Mouse (Mus musculus) induced T-regulatory cell, adult 2 months (primary cell): ENCODE measurements around the gene Zfp292.
A peak's percentile ranks its signal among the peaks of the same experiment; 100 is the strongest.
"Not testable (repeated sequence)": the region's sequence is repeated elsewhere in the genome, so short reads cannot be mapped to it uniquely, and the experiment has no call there.

ENCODE experiments used
- DNase-seq: peaks from one replicate; pipeline ENCODE4 v3.0.0-alpha.2; 2012; ENCODE audit warnings: low read depth

Zfp292 gene

GRCm38 (mm10) chr4:34882818-34883217 is at the start of gene Zfp292:
TSS of gene Zfp292 (minus strand) at chr4:34882960.
- DNase-seq: peak; percentile 94

GRCm38 (mm10) chr4:34928386-34928785 is 45.6 kb upstream of the Zfp292 start:
- not testable (repeated sequence) for DNase-seq

GRCm38 (mm10) chr4:34922177-34922870 is 39.6 kb upstream of the Zfp292 start:
- peak; percentile 69 for DNase-seq

GRCm38 (mm10) chr4:34917400-34917799 is 34.6 kb upstream of the Zfp292 start:
- no peak for DNase-seq

GRCm38 (mm10) chr4:34912171-34912570 is 29.4 kb upstream of the Zfp292 start:
- DNase-seq: no peak

- no peak for DNase-seq
These were observed 28.6 kb upstream of the Zfp292 start for GRCm38 (mm10) chr4:34911401-34911800.

- no peak for DNase-seq
These were observed 25.4 kb upstream of the Zfp292 start for GRCm38 (mm10) chr4:34908127-34908526.

GRCm38 (mm10) chr4:34907026-34907425 is 24.3 kb upstream of the Zfp292 start:
- DNase-seq: no peak

- no peak for DNase-seq
These were observed 23.4 kb upstream of the Zfp292 start for GRCm38 (mm10) chr4:34906151-34906550.

- DNase-seq: peak; percentile 65
These were observed 22.6 kb upstream of the Zfp292 start for GRCm38 (mm10) chr4:34905396-34905795.

- DNase-seq: not testable (repeated sequence)
These were observed 18.8 kb upstream of the Zfp292 start for GRCm38 (mm10) chr4:34901582-34901981.

- no peak for DNase-seq
These were observed 18.4 kb upstream of the Zfp292 start for GRCm38 (mm10) chr4:34901166-34901565.

GRCm38 (mm10) chr4:34900155-34900554 is 17.4 kb upstream of the Zfp292 start:
- DNase-seq: no peak

- DNase-seq: no peak
These were observed 16.6 kb upstream of the Zfp292 start for GRCm38 (mm10) chr4:34899322-34899721.

GRCm38 (mm10) chr4:34898497-34898896 is 15.7 kb upstream of the Zfp292 start:
- DNase-seq: no peak

- no peak for DNase-seq
These were observed 10.7 kb upstream of the Zfp292 start, which contains the start of gene Cga for GRCm38 (mm10) chr4:34893479-34893878. TSS of gene Cga (plus strand) at chr4:34893779.

GRCm38 (mm10) chr4:34889812-34890185 is 7.0 kb upstream of the Zfp292 start:
- DNase-seq: no peak

- DNase-seq: no peak
These were observed 6.5 kb upstream of the Zfp292 start for GRCm38 (mm10) chr4:34889101-34889811.

GRCm38 (mm10) chr4:34887295-34887694 is 4.5 kb upstream of the Zfp292 start:
- DNase-seq: peak; percentile 55

- peak; percentile 91 for DNase-seq
These were observed 3.8 kb upstream of the Zfp292 start for GRCm38 (mm10) chr4:34886490-34887111.

GRCm38 (mm10) chr4:34885631-34886351 is 3.0 kb upstream of the Zfp292 start:
- no peak for DNase-seq

- no peak for DNase-seq
These were observed 738 bp upstream of the Zfp292 start for GRCm38 (mm10) chr4:34883366-34884029.
